Mouse (Mus musculus) limb, embryonic 10.5 days (tissue): ENCODE results near the gene Plekho1. TPM values are rescaled to one million over a fixed set of nuclear protein-coding genes. Genes with fewer than 3 reads are reported as not detected.
"Not testable (repeated sequence)": the region's sequence is repeated elsewhere in the genome, so short reads cannot be mapped to it uniquely, and the experiment has no call there.

Source experiments
- DNase-seq: peaks from one replicate; pipeline ENCODE4 v3.0.0-alpha.2; 2017; ENCODE audit warnings: low spot score
- H3K27ac ChIP-seq: fragments of 300-500 bp; sonication (generic); 2 replicates; pipeline ENCODE4 v1.5.1; 2016; ENCODE audit warnings: mild to moderate bottlenecking
- H3K27me3 ChIP-seq: fragments of 300-500 bp; sonication (generic); 2 replicates; pipeline ENCODE4 v1.6.1; 2016; ENCODE audit warnings: low read depth, mild to moderate bottlenecking; ENCODE audit not compliant: poor library complexity, severe bottlenecking
- H3K36me3 ChIP-seq: fragments of 300-500 bp; sonication (generic); 2 replicates; pipeline ENCODE4 v1.6.1; 2016; ENCODE audit warnings: mild to moderate bottlenecking, moderate library complexity
- H3K4me1 ChIP-seq: fragments of 300-500 bp; sonication (generic); 2 replicates; pipeline ENCODE4 v1.6.1; 2016
- H3K4me3 ChIP-seq: fragments of 300-500 bp; sonication (generic); 2 replicates; pipeline ENCODE4 v1.5.1; 2016; ENCODE audit warnings: mild to moderate bottlenecking, moderate library complexity
- H3K9me3 ChIP-seq: fragments of 300-500 bp; sonication (generic); replicated peaks from 2 replicates; pipeline ENCODE4 v1.6.1; 2016; ENCODE audit warnings: mild to moderate bottlenecking
- WGBS: fragments of 180-500 bp; shearing (Covaris S2); methylation state at CpG from one replicate; pipeline ENCODE4 v1.1.7; 2016; 5-methylcytosine and 5-hydroxymethylcytosine counted together
- polyA plus RNA-seq: library from polyadenylated mRNA; unstranded; fragments of >200 nt; fragmentation: Nextera tagmentation; extraction: Ambion mirVana; gene quantifications from 2 replicates; pipeline ENCODE4 v1.2.1, GENCODE M21; 2016

The Plekho1 gene
- polyA plus RNA-seq, result 77.7 and 81.9 TPM in 2 replicates

DNA sequence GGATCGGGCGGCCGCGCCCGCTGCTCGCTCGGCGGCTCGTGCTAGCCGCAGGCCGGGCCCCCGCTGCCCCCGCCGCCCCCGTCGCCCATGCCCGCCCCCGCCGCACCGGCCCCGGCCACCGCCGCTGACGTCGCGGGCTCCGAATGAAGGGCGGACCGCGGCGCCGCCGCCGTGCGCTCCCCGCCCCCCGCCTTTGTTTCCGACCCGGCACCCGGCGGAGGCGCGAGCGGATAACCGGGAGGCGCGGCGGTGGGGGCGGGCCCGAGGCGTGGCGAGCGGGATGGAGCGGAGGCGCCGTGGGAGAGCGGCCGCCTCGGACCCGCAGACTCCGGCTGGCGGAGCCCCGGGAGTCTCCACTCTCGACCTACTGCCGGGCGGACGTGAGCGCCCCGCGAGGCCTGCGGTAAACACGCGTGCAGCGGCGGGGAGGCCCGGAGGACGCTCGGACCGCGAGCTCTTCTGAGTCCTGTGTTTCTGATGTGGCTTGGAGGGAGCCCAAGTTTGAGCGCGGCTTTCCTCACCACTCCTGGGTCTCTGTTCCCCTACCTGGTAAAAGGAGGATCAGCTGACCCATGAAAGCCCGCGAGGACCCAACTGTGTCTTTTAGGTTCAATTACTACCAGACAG, at the start of gene Plekho1:
Gene Plekho1 (minus strand): TSS at position 200 of the 627 bp plus-strand sequence.
- Histone ChIP-seq H3K27ac (peak within 1 kb of the TSS; percentile 100), H3K9me3 (no peaks in the 10 kb centered on the region), H3K27me3 (no peaks in the 10 kb centered on the region), H3K4me1 (peaks cover 50% of the 10 kb centered on the region), H3K36me3 (peaks cover 41% of the 10 kb centered on the region), H3K4me3 (peak within 1 kb of the TSS; percentile 85)
- peak; percentile 78 for DNase-seq
- under 1% methylated on average over 76 of the region's 84 CpGs for WGBS

DNA sequence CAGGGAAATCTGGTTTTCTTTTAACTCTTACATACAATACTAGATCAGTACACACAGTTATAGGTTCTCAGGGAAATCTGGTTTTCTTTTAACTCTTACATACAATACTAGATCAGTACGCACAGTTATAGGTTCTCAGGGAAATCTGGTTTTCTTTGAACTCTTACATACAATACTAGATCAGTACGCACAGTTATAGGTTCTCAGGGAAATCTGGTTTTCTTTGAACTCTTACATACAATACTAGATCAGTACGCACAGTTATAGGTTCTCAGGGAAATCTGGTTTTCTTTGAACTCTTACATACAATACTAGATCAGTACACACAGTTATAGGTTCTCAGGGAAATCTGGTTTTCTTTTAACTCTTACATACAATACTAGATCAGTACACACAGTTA, 48.8 kb upstream of the Plekho1 start:
- H3K4me3 ChIP-seq, DNase-seq, H3K4me1 ChIP-seq, H3K9me3 ChIP-seq, H3K27me3 ChIP-seq, H3K27ac ChIP-seq: not testable (repeated sequence)
- H3K36me3 ChIP-seq, result peaks cover 13% of the 10 kb centered on the region
- 85% methylated on average over 3 of the region's 3 CpGs for WGBS

DNA sequence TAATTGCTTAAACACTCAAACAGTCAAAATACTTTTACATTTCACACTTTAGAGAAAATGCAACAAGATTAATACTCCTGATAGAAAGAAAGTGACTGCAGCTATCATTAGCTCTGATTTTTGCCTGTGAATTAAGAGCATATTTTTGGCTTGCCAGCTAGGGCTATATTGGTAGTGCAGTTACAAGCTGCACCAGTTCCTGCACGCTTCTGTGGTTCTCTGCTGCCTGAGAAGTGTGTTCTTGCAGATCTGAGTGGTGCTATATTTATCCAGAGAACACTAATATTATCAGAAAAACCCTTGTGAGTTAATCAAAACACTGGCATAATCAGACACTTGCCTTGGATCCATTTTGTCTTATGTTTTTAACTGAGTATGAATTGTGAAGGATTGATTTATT, 47.3 kb upstream of the Plekho1 start:
- no peak overlapping the region for H3K27ac ChIP-seq
- no peaks in the 10 kb centered on the region for H3K27me3 ChIP-seq
- no peaks in the 10 kb centered on the region for H3K9me3 ChIP-seq
- no peaks in the 10 kb centered on the region for H3K4me1 ChIP-seq
- no peak for DNase-seq
- peaks cover 13% of the 10 kb centered on the region for H3K36me3 ChIP-seq
- WGBS, result 80% methylated on average over 1 of the region's 1 CpGs
- H3K4me3 ChIP-seq, result no peak overlapping the region

DNA sequence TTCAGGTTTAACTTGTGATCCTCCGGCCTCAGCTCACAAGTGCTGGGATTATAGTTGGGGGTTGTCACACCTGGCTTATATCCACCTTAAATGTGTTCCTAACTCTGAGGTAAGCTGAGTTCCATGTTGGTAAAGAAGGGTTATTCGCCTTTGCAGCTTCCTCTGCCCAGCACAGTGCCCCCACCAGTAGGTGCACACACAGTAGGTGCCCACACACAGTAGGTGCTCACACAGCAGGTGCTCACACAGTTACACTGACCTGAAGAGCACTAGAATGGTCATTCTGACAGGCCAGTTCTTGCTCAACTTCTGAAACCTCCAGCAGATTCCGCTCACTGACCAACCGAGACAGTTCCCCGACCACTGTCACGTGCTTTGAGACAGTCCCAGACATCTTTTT, 45.3 kb upstream of the Plekho1 start:
- H3K9me3 ChIP-seq, result no peaks in the 10 kb centered on the region
- no peaks in the 10 kb centered on the region for H3K27me3 ChIP-seq
- no peak overlapping the region for H3K4me3 ChIP-seq
- no peaks in the 10 kb centered on the region for H3K4me1 ChIP-seq
- H3K27ac ChIP-seq, result no peak overlapping the region
- DNase-seq, result no peak
- H3K36me3 ChIP-seq, result peaks cover 9% of the 10 kb centered on the region
- whole genome bisulfite sequencing, result 93% methylated on average over 6 of the region's 6 CpGs

DNA sequence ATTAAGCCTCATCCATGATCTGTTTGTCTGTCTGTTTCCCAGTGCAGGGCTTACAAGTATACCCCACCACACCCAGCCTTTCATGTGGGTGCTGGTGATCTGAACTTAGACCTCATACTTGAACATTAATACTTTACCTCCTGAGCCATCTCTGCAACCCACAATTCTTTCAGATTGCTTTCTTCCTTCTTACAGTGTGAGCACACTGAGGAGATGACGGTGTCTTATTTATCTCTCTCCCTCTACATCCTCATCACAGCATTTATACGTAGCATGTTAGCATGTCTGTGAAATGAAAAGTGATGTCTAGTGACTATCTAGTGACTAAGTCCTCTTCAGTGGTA, 44.8 kb upstream of the Plekho1 start:
- H3K36me3 ChIP-seq, result peaks cover 4% of the 10 kb centered on the region
- no peak overlapping the region for H3K4me3 ChIP-seq
- H3K9me3 ChIP-seq, result no peaks in the 10 kb centered on the region
- WGBS, result 95% methylated on average over 2 of the region's 2 CpGs
- DNase-seq, result no peak
- no peak overlapping the region for H3K27ac ChIP-seq
- no peaks in the 10 kb centered on the region for H3K4me1 ChIP-seq
- no peaks in the 10 kb centered on the region for H3K27me3 ChIP-seq

- Histone ChIP-seq H3K27ac (no peak overlapping the region), H3K4me1 (no peaks in the 10 kb centered on the region), H3K9me3 (no peaks in the 10 kb centered on the region), H3K36me3 (no peaks in the 10 kb centered on the region), H3K27me3 (no peaks in the 10 kb centered on the region), H3K4me3 (no peak overlapping the region)
- WGBS, result 87% methylated on average over 9 of the region's 9 CpGs
- DNase-seq, result no peak
Measured at GRCm38 (mm10) chr3:96039857-96040662, 44.3 kb upstream of the Plekho1 start.

DNA sequence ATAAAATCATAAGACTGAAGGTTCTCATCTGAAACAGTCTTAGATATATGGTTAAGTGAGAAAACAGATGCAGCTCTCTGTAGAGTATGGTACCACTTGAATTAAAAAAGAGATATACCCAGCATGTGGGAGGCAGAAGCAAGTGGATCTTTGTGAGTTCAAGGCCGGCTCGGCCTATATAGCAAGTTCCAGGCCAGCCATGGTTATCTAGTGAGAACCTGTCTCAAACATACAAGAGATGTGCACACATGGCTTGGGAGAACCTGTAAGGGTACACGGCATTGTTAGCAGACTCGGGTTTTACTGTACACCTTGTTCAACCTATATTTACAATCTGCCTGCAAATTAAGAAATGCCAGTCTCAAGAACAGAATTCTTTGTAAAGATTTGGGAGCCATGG, 43.0 kb upstream of the Plekho1 start:
- no peak overlapping the region for H3K4me3 ChIP-seq
- no peaks in the 10 kb centered on the region for H3K4me1 ChIP-seq
- H3K9me3 ChIP-seq, result no peaks in the 10 kb centered on the region
- no peaks in the 10 kb centered on the region for H3K27me3 ChIP-seq
- no peaks in the 10 kb centered on the region for H3K36me3 ChIP-seq
- no peak for DNase-seq
- WGBS, result 98% methylated on average over 4 of the region's 4 CpGs
- H3K27ac ChIP-seq, result no peak overlapping the region

- Histone ChIP-seq H3K9me3 (no peaks in the 10 kb centered on the region), H3K36me3 (0 out of 2 replicates have a peak, but pooled peaks cover under 1% of the 10 kb centered on the region), H3K4me1 (no peaks in the 10 kb centered on the region), H3K4me3 (no peak overlapping the region), H3K27ac (no peak overlapping the region), H3K27me3 (no peaks in the 10 kb centered on the region)
- 82% methylated on average over 5 of the region's 5 CpGs for WGBS
- DNase-seq, result no peak
Measured at GRCm38 (mm10) chr3:96038156-96038555, 42.4 kb upstream of the Plekho1 start.

DNA sequence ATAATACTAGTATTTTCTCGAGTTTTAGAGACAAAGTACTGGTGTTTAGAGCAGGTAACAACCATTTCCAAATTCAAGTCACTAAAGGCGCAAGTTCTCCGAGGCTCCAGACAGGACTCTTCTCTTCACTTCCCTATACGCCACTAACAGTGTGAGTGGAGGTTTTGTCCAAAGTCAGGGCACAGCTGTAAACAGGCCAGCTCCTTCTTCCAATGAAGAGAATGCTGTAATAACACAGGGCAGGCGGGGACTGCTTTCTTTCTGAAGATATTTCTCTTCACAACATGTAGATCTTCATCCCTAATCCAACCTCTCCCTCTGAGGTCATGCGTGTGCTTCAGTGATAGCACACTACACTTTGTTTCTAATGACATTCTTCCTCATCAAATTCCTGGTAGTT, 41.0 kb upstream of the Plekho1 start:
- no peak for DNase-seq
- H3K36me3 ChIP-seq, result 0 out of 2 replicates have a peak, but pooled peaks cover 3% of the 10 kb centered on the region
- H3K27ac ChIP-seq, result no peak overlapping the region
- H3K4me3 ChIP-seq, result no peak overlapping the region
- no peaks in the 10 kb centered on the region for H3K4me1 ChIP-seq
- 87% methylated on average over 6 of the region's 6 CpGs for WGBS
- no peaks in the 10 kb centered on the region for H3K9me3 ChIP-seq
- no peaks in the 10 kb centered on the region for H3K27me3 ChIP-seq

- no peaks in the 10 kb centered on the region for H3K9me3 ChIP-seq
- H3K36me3 ChIP-seq, result 0 out of 2 replicates have a peak, but pooled peaks cover 6% of the 10 kb centered on the region
- H3K27me3 ChIP-seq, result no peaks in the 10 kb centered on the region
- no peak overlapping the region for H3K27ac ChIP-seq
- no peaks in the 10 kb centered on the region for H3K4me1 ChIP-seq
- 86% methylated on average over 4 of the region's 4 CpGs for whole genome bisulfite sequencing
- no peak overlapping the region for H3K4me3 ChIP-seq
- no peak for DNase-seq
Measured at GRCm38 (mm10) chr3:96033046-96033445, 37.2 kb upstream of the Plekho1 start.

GRCm38 (mm10) chr3:96032652-96033017, 36.8 kb upstream of the Plekho1 start:
- Histone ChIP-seq H3K4me3 (no peak overlapping the region), H3K27ac (no peak overlapping the region), H3K9me3 (no peaks in the 10 kb centered on the region), H3K36me3 (0 out of 2 replicates have a peak, but pooled peaks cover 6% of the 10 kb centered on the region), H3K27me3 (no peaks in the 10 kb centered on the region), H3K4me1 (no peaks in the 10 kb centered on the region)
- 90% methylated on average over 6 of the region's 6 CpGs for WGBS
- no peak for DNase-seq

DNA sequence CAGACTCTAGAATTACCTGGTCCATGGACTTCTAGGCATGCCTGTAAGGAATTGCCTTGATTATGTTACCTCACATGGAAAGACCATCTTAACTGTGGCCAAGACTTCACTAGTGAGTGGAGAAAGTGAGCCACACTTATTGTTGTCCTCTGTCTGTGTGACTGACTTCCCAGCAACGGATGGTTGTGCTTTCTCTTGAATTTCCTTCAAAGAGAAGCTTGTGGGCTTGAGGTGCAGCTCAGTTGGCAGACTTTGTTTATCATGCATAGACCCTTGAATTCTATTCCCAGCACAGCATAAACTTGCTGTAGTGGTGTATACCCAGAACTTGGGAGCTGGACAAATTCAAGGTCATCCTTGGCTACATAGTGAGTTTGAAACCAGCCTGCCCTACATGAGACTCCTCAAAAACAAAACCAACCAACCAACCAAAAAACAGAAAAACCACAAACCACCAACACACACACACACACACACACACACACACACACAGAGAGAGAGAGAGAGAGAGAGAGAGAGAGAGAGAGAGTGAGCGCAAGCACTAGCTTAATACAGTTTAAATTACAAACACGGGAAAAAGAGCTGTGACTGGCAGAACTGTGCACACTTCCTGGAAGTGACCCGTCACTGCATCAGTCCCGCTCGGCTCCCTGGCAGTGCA, 36.3 kb upstream of the Plekho1 start:
- Histone ChIP-seq H3K4me1 (no peaks in the 10 kb centered on the region), H3K9me3 (no peaks in the 10 kb centered on the region), H3K27ac (no peak overlapping the region), H3K36me3 (0 out of 2 replicates have a peak, but pooled peaks cover 6% of the 10 kb centered on the region), H3K4me3 (no peak overlapping the region), H3K27me3 (no peaks in the 10 kb centered on the region)
- WGBS, result 87% methylated on average over 6 of the region's 6 CpGs
- DNase-seq, result no peak

GRCm38 (mm10) chr3:96029766-96030165, 34.0 kb upstream of the Plekho1 start:
- Histone ChIP-seq H3K4me1 (no peaks in the 10 kb centered on the region), H3K27me3 (no peaks in the 10 kb centered on the region), H3K36me3 (0 out of 2 replicates have a peak, but pooled peaks cover 6% of the 10 kb centered on the region), H3K4me3 (no peak overlapping the region), H3K9me3 (no peaks in the 10 kb centered on the region), H3K27ac (no peak overlapping the region)
- 88% methylated on average over 11 of the region's 11 CpGs for WGBS
- no peak for DNase-seq
